9 mouse cellular contexts compared by ENCODE assay signal in the genomic region with DNA sequence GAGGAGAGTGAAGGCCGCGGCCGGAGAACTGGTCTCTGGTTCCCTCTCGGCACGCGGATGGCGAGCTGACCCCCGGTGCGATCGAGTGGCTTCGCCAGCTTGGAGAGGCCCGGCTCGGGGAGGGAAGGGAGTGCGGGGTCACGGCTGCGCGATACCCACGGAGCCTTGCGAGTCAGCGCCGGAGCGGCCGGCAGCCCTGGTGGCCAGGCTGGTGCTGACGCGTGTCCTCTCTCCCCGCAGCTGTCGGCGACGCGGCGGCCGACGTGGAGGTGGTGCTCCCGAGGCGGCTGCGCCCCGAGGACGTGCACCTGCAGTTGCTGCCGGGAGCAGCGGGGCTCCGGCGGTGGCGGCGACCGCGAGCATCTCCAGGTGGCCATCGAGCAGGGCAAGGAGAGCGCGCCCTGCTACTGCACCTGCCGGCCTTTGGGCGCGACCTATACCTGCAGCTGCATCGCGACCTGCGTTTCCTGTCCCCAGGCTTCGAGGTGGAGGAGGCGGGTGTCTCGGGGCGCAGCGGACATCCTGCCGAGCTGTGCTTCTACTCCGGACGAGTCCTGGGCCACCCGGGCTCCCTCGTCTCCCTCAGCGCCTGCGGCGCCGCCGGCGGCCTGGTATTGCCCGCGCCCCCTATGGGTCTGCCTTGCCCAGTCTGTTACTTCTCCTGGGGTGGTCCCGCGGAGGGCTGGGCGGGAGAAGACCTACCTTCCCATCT. TPM values are rescaled to one million over a fixed set of nuclear protein-coding genes. Genes with fewer than 3 reads are reported as not detected.
DNase-seq lines count a peak whose midpoint lies in the region; ATAC-seq and TF ChIP-seq lines count a peak whose summit lies in the region.
"Had no signal": no experiment of that assay in that cellular context is flagged by ENCODE, and none has a peak within 500 bp of the region (broad histone marks: within the 10 kb centered on the region; RNA-seq: fewer than 3 reads in every experiment).

No protein-coding gene starts in this region.

- TF ChIP-seq CTCF in intestine, postnatal 0 days (IDR thresholded peaks at IDR 0.05; ENCODE audit: low read depth) = peak; percentile 64
- TF ChIP-seq CTCF in midbrain, postnatal 0 days (IDR thresholded peaks at IDR 0.05) = peak; percentile 59
- TF ChIP-seq CTCF in testis, adult 2 months (IDR thresholded peaks at IDR 0.05; ENCODE audit: control insufficient read depth, insufficient read depth, insufficient replicate concordance, low read depth, low read length) = no peak

- H3K9ac ChIP-seq in intestine, postnatal 0 days (ENCODE audit: low read depth, low read length) = peak overlapping the region; percentile 48
- peak overlapping the region; percentile 52 for H3K9ac ChIP-seq in liver, embryonic 11.5 days (ENCODE audit: low read depth, low read length)
- peak overlapping the region; percentile 77 for H3K9ac ChIP-seq in midbrain, postnatal 0 days (replicated peaks; ENCODE audit: low read length, poor library complexity, severe bottlenecking)

- peak overlapping the region; percentile 59 for H3K4me3 ChIP-seq in intestine, postnatal 0 days (ENCODE audit: low read depth, low read length)
- H3K4me3 ChIP-seq in liver, embryonic 11.5 days (ENCODE audit: low read depth, low read length) = peak overlapping the region; percentile 63
- H3K4me3 ChIP-seq in midbrain, postnatal 0 days (ENCODE audit: low read depth, low read length) = peak overlapping the region; percentile 60
- H3K4me3 ChIP-seq in testis, adult 2 months (ENCODE audit: control insufficient read depth, low read depth, low read length) = peak overlapping the region; percentile 73

- H3K4me1 ChIP-seq in intestine, postnatal 0 days (replicated peaks; ENCODE audit: control insufficient read depth, insufficient read depth, low read length) = peaks cover 5% of the 10 kb centered on the region
- peaks cover 4% of the 10 kb centered on the region; the same call in 1 of the 2 replicates for H3K4me1 ChIP-seq in liver, embryonic 11.5 days (replicated peaks; ENCODE audit: control insufficient read depth, insufficient read depth, low read length)
- H3K4me1 ChIP-seq in midbrain, postnatal 0 days (ENCODE audit: insufficient read depth, low read length) = no peaks in the 10 kb centered on the region
- H3K4me1 ChIP-seq in testis, adult 2 months (ENCODE audit: control insufficient read depth, insufficient read depth, low read length) = peaks cover 12% of the 10 kb centered on the region

- peak overlapping the region; percentile 99 for H3K4me2 ChIP-seq in intestine, postnatal 0 days (replicated peaks; ENCODE audit: low read depth)
- peak overlapping the region; percentile 83 for H3K4me2 ChIP-seq in liver, embryonic 11.5 days
- peak overlapping the region; percentile 99 for H3K4me2 ChIP-seq in midbrain, postnatal 0 days (ENCODE audit: low read depth, low read length, poor library complexity, severe bottlenecking)

- 0 out of 2 replicates have a peak overlapping the region, but pooled peaks have one; percentile 4 for H3K27ac ChIP-seq in intestine, postnatal 0 days (ENCODE audit: low read depth, low read length)
- H3K27ac ChIP-seq in liver, embryonic 11.5 days (ENCODE audit: low read depth, low read length) = no peak overlapping the region
- peak overlapping the region; percentile 72 for H3K27ac ChIP-seq in midbrain, postnatal 0 days (ENCODE audit: low read depth, low read length)
- H3K27ac ChIP-seq in testis, adult 2 months (ENCODE audit: control insufficient read depth, insufficient read depth, low read depth, low read length) = no peak overlapping the region
- H3K27ac ChIP-seq: macrophage had no signal

- intact Hi-C loops in gastrocnemius, postnatal 14 days (cut with DNase I; ENCODE audit: low total_unique reads) = loop anchor here (2.0 kb wide), 1 partner anchor 359 kb away; no protein-coding TSS in a partner anchor

- peaks cover 15% of the 10 kb centered on the region for H3K27me3 ChIP-seq in intestine, postnatal 0 days (replicated peaks; ENCODE audit: control insufficient read depth, insufficient read depth, low read length)
- H3K27me3 ChIP-seq in liver, embryonic 11.5 days (replicated peaks; ENCODE audit: control insufficient read depth, insufficient read depth, low read length) = peaks cover 28% of the 10 kb centered on the region
- H3K27me3 ChIP-seq in midbrain, postnatal 0 days (ENCODE audit: insufficient read depth, low read length) = no peaks in the 10 kb centered on the region
- H3K27me3 ChIP-seq in testis, adult 2 months (ENCODE audit: control insufficient read depth, insufficient read depth, low read length) = no peaks in the 10 kb centered on the region

- H3K36me3 ChIP-seq in intestine, postnatal 0 days (ENCODE audit: control insufficient read depth, insufficient read depth) = no peaks in the 10 kb centered on the region
- H3K36me3 ChIP-seq in liver, embryonic 11.5 days (ENCODE audit: control insufficient read depth, insufficient read depth, low read length) = no peaks in the 10 kb centered on the region
- no peaks in the 10 kb centered on the region for H3K36me3 ChIP-seq in midbrain, postnatal 0 days (ENCODE audit: insufficient read depth, low read length)
- H3K36me3 ChIP-seq in testis, adult 2 months (ENCODE audit: control insufficient read depth, insufficient read depth, low read length) = no peaks in the 10 kb centered on the region

- no peak for TF ChIP-seq POLR2A in testis, adult 2 months (IDR thresholded peaks at IDR 0.05; ENCODE audit: control insufficient read depth, low read depth, low read length)

- peak; percentile 17 to 44 for DNase-seq in frontal cortex, postnatal 14 days (ENCODE audit: low spot score in 2 of 2)
- DNase-seq in frontal cortex, postnatal 25 days (ENCODE audit: low spot score in 2 of 2) = no peak
- peak; percentile 50 for DNase-seq in brain, adult 2 months (ENCODE audit: low read depth, low spot score)
- peak; percentile 51 for DNase-seq in gastrocnemius, postnatal 14 days
- DNase-seq in liver, embryonic 11.5 days (ENCODE audit: low spot score) = peak; percentile 51
- DNase-seq in midbrain, postnatal 0 days (ENCODE audit: low spot score) = peak; percentile 44

- peak; percentile 34 for ATAC-seq in intestine, postnatal 0 days
- peak; percentile 32; the same call in 1 of the 2 replicates for ATAC-seq in liver, embryonic 11.5 days (replicated peaks; ENCODE audit: low FRiP score)
- ATAC-seq in midbrain, postnatal 0 days (ENCODE audit: low FRiP score) = peak; percentile 67

- under 1% methylated on average over 59 of the region's 76 CpGs for WGBS in intestine, postnatal 0 days
- WGBS in liver, embryonic 11.5 days = under 1% methylated on average over 75 of the region's 76 CpGs
- under 1% methylated on average over 56 of the region's 76 CpGs for WGBS in midbrain, postnatal 0 days

- H3K9me3 ChIP-seq in intestine, postnatal 0 days (ENCODE audit: control insufficient read depth) = no peaks in the 10 kb centered on the region
- H3K9me3 ChIP-seq in liver, embryonic 11.5 days (ENCODE audit: control insufficient read depth, low read length) = no peaks in the 10 kb centered on the region
- H3K9me3 ChIP-seq in midbrain, postnatal 0 days (ENCODE audit: low read length) = no peaks in the 10 kb centered on the region

RNA-seq across cellular contexts. Expression of a gene that starts 0.6 kb away (rescaled TPM):
- total RNA-seq in gastrocnemius, postnatal 14 days (2021) = 10 to 100 TPM in 1 of 2 experiments, 1 to 10 TPM in 1; 5.5 to 10.6 TPM
- 1.6 and 1.8 TPM in 2 replicates for polyA plus RNA-seq in intestine, postnatal 0 days (2015; fragmentation: Nextera tagmentation; extraction: Ambion mirVana)
- polyA plus RNA-seq in liver, embryonic 11.5 days (2014; fragmentation: Nextera tagmentation; extraction: Ambion mirVana) = 1.5 and 2.2 TPM in 2 replicates
- total RNA-seq in midbrain, postnatal 0 days (2014; rRNA removed) = 13.0 and 16.9 TPM in 2 replicates
- 3.2 and 3.8 TPM in 2 replicates for polyA plus RNA-seq in midbrain, postnatal 0 days (2015; fragmentation: Nextera tagmentation; extraction: Ambion mirVana)
- polyA plus RNA-seq in testis, adult 2 months (2012; rRNA removed) = 6.8 and 8.1 TPM in 2 replicates
- polyA plus RNA-seq: macrophage had no signal

Comparison
In these comparisons a context has a peak if more than half of its experiments do, and no peak if none do; other contexts are left out.
1. DNase-seq: peak in frontal cortex, postnatal 14 days (2 of 2), brain, adult 2 months (single experiment), gastrocnemius, postnatal 14 days (single experiment), liver, embryonic 11.5 days (single experiment) and midbrain, postnatal 0 days (single experiment); none in frontal cortex, postnatal 25 days (0 of 2).
2. H3K27ac ChIP-seq: peak in intestine, postnatal 0 days (single experiment) and midbrain, postnatal 0 days (single experiment); none in liver, embryonic 11.5 days (single experiment) and testis, adult 2 months (single experiment).
3. Peak in every context shown above with its lines, with median percentiles within 50 percentile points of each other: ATAC-seq, H3K4me2 ChIP-seq, H3K4me3 ChIP-seq and H3K9ac ChIP-seq.